Mouse (Mus musculus) cortical plate, adult 2 months (tissue): ENCODE data around the gene Ttll8.

Experiments used
- CTCF ChIP-seq: fragments of 200-500 bp; IDR thresholded peaks from 2 replicates; pipeline ENCODE4 v1.5.1; 2011; ENCODE audit warnings: mild to moderate bottlenecking, control low read depth, low read length; ENCODE audit not compliant: insufficient read depth; ENCODE audit errors: extremely low read depth
- POLR2A ChIP-seq: fragments of 200-500 bp; IDR thresholded peaks from 2 replicates; pipeline ENCODE4 v1.6.1; 2011; ENCODE audit warnings: mild to moderate bottlenecking, low read length, control low read depth; ENCODE audit not compliant: insufficient read depth; ENCODE audit errors: extremely low read depth

- TF ChIP-seq CTCF (no peak), POLR2A (no peak)
Measured at GRCm38 (mm10) chr15:88896341-88896980, 57.8 kb downstream of the Ttll8 start.
